Mouse (Mus musculus) megakaryocyte, embryonic 14.5 days (primary cell): Measurements from ENCODE around the gene Klrb1f. TPM values are rescaled to one million over a fixed set of nuclear protein-coding genes. Genes with fewer than 3 reads are reported as not detected.
A peak's percentile ranks its signal among the peaks of the same experiment; 100 is the strongest.
"Not testable (repeated sequence)": the region's sequence is repeated elsewhere in the genome, so short reads cannot be mapped to it uniquely, and the experiment has no call there.

Experiments used
- H3K27me3 ChIP-seq: replicated peaks from 2 replicates; pipeline ENCODE3; 2012; ENCODE audit warnings: inconsistent platforms
- H3K36me3 ChIP-seq: replicated peaks from 2 replicates; pipeline ENCODE3; 2012; ENCODE audit warnings: low read length, inconsistent platforms, mixed read lengths
- H3K4me1 ChIP-seq: 2 replicates; pipeline ENCODE4 v1.6.1; 2012; ENCODE audit warnings: inconsistent platforms
- H3K4me3 ChIP-seq: replicated peaks from 2 replicates; pipeline ENCODE3; 2012; ENCODE audit warnings: moderate library complexity, mild to moderate bottlenecking, inconsistent platforms
- H3K9me3 ChIP-seq: 2 replicates; pipeline ENCODE4 v1.6.1; 2012; ENCODE audit warnings: inconsistent platforms
- FLI1 ChIP-seq: IDR thresholded peaks from 2 replicates; pipeline ENCODE4 v1.6.1; 2012; ENCODE audit warnings: low read length, inconsistent platforms, mixed read lengths
- GATA1 ChIP-seq: IDR thresholded peaks from 3 replicates; pipeline ENCODE4 v1.6.1; 2012; ENCODE audit warnings: mixed read lengths, low read length, inconsistent platforms, borderline replicate concordance
- polyA plus RNA-seq: library from polyadenylated mRNA; stranded (reverse); fragments of >175 nt; gene quantifications from 2 replicates; pipeline ENCODE4 v1.2.3, GENCODE M21; 2012; ENCODE audit warnings: low replicate concordance; ENCODE audit not compliant: insufficient read depth

Gene Klrb1f
- not detected in 2 replicates for polyA plus RNA-seq

DNA sequence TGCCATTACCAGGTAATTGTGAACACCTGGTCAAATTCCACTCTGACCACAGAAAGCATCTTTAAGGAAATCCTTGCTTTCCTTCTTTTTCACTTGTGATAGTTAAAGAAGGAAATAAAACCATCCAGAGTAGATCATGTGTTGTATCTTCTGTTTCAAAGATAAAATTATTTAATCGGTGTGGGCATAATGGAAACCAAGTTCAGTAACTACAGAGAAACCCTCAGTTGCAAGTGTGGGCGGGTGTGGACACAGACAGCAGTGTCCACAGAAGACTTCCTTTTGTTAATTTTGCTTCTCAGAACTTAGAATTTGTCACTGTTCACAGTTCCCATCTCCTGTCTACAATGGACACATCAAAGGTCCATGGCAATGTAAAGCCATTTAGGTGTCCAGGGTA, at the start of gene Klrb1f:
Gene Klrb1f, plus strand, starts transcription at position 301 of the 400 bp plus-strand sequence.
- no peak for TF ChIP-seq FLI1
- no peak for TF ChIP-seq GATA1
- peaks cover 7% of the 10 kb centered on the region for H3K36me3 ChIP-seq
- no peaks in the 10 kb centered on the region for H3K9me3 ChIP-seq
- H3K27me3 ChIP-seq: no peaks in the 10 kb centered on the region
- H3K4me3 ChIP-seq: peak within 1 kb of the TSS; percentile 56
- H3K4me1 ChIP-seq: peaks cover 85% of the 10 kb centered on the region

DNA sequence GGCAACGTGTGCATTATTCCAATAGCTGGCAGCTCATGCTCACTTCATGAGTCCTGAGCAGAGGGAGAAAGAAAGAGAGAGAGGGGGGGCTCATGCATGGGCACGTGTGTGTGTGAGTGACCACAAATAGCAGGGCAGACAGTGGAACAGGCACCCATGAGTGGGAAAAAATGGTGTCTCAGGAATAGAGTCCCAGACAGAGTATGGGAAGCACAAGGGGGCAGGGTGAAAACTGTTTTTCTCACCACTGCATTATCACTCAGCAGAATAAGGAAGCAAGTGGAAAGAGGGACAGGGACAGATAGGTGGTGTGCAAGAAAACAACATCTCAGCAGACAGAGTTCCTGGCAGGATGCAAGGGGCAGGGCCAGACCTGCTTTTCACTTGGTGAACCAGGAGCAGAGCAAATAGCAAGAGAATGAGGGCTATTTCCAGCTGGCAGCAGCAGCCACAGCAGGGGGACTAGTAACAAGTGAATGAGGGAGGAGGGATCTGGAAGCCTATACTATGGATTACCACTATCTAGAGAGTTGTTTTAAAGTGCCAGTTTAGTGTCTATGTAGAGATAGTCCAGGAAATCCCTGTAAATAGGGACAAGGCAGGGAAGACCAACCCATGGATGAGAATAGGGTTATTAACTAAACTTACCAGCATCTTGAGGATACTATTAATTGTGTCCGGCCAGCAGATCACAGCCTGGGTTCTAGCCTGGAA, 49.5 kb upstream of the Klrb1f start:
- H3K4me1 ChIP-seq: peaks cover 48% of the 10 kb centered on the region
- H3K4me3 ChIP-seq: peak overlapping the region; percentile 70
- no peaks in the 10 kb centered on the region for H3K9me3 ChIP-seq
- TF ChIP-seq GATA1: no peak
- TF ChIP-seq FLI1: no peak
- no peaks in the 10 kb centered on the region for H3K27me3 ChIP-seq
- no peaks in the 10 kb centered on the region for H3K36me3 ChIP-seq

DNA sequence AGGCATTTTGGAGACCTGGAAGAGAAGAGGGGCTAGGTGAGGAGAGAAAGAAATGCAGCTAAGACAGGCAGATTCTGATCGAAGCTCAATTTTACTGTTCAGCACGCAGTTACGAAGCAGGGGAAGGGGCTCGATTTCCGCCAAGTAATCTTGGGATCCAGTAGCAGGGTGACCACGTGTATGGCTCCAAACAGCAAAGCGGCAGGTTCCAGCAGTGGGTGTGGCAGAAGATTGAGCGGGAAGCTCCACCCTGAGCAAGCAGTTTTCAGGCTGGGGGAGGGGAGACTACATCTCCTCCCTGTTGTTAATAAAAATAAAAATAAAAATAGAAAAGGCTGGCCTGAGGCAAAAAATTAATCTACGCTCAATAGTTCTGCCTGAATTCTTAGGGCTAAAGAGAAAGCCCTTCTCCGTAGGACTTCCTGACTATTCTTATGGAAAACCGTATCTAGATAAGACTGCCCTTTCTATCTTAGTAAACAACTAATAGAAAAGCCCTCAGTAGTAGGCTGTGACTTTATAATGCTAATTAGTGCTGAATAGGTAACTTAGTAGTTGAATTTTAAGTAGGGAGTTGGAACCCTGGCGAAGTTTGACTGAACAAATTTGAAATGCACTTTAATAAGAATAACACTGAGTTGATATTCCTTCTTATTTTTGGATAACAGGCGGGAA, 48.8 kb upstream of the Klrb1f start:
- H3K36me3 ChIP-seq: no peaks in the 10 kb centered on the region
- H3K4me1 ChIP-seq: peaks cover 45% of the 10 kb centered on the region
- no peak overlapping the region for H3K4me3 ChIP-seq
- H3K27me3 ChIP-seq: no peaks in the 10 kb centered on the region
- H3K9me3 ChIP-seq: no peaks in the 10 kb centered on the region
- TF ChIP-seq GATA1: no peak
- TF ChIP-seq FLI1: no peak

- TF ChIP-seq FLI1 (no peak), GATA1 (no peak)
- Histone ChIP-seq H3K4me3 (no peak overlapping the region), H3K9me3 (no peaks in the 10 kb centered on the region), H3K4me1 (peaks cover 2% of the 10 kb centered on the region), H3K36me3 (peaks cover 12% of the 10 kb centered on the region), H3K27me3 (no peaks in the 10 kb centered on the region)
Measured at GRCm38 (mm10) chr6:129001392-129001791, 44.3 kb upstream of the Klrb1f start.

GRCm38 (mm10) chr6:129008552-129008951, 37.1 kb upstream of the Klrb1f start:
- Histone ChIP-seq H3K4me3 (no peak overlapping the region), H3K27me3 (no peaks in the 10 kb centered on the region), H3K4me1 (no peaks in the 10 kb centered on the region), H3K9me3 (no peaks in the 10 kb centered on the region), H3K36me3 (peaks cover 16% of the 10 kb centered on the region)
- TF ChIP-seq GATA1: no peak
- TF ChIP-seq FLI1: no peak

DNA sequence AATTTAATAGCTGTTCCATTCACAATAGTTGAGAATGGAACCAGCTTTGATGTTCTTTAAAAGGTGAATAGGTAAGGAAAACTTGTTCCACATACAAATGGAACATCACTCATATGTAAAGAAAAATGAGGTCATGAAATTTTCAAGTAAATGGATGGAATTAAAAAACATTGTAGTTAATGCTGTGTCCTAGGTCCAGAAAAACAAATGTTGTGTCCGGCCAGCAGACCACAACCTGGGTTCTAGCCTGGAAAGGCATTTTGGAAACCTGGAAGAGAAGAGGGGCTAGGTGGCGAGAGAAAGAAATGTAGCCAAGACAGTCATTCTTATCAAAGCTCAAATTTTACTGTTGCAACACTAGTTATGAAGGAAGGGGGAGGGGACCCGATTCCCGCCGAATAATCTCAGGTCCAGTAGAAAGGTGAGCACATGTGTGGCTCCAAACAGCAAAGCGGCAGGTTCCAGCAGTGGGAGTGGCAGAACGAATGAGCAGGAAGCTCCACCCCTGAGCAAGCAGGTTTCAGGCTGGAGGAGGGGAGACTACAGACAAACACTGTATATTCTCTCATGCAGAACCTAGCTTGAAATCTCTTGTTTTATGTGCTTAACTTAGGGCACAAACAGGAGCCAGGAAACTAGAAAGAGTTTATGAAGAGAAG, 35.7 kb upstream of the Klrb1f start:
- H3K27me3 ChIP-seq, H3K9me3 ChIP-seq, H3K4me3 ChIP-seq, H3K4me1 ChIP-seq: not testable (repeated sequence)
- peaks cover 15% of the 10 kb centered on the region for H3K36me3 ChIP-seq

- Histone ChIP-seq H3K9me3 (no peaks in the 10 kb centered on the region), H3K36me3 (peaks cover 15% of the 10 kb centered on the region), H3K27me3 (no peaks in the 10 kb centered on the region), H3K4me3 (no peak overlapping the region), H3K4me1 (no peaks in the 10 kb centered on the region; the same call in 1 of the 2 replicates)
- TF ChIP-seq FLI1 (no peak), GATA1 (no peak)
Measured at GRCm38 (mm10) chr6:129010505-129010873, 35.2 kb upstream of the Klrb1f start.

DNA sequence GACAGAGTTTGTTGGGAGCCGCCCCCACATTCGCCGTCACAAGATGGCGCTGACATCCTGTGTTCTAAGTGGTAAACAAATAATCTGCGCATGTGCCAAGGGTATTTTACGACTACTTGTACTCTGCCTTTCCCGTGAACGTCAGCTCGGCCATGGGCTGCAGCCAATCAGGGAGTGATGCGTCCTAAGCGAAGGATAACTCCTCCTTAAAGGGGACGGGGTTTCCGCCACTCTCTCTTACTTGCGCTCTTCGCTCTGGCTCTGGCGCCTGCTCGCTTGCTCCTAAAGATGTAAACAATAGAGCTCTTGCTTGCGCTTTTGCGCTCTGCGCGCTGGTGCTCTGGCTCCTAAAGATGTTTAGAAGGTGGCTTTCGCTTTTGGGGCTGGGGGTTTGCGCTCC, 33.7 kb upstream of the Klrb1f start:
- not testable (repeated sequence) for H3K4me3 ChIP-seq, H3K27me3 ChIP-seq, H3K4me1 ChIP-seq, H3K9me3 ChIP-seq, H3K36me3 ChIP-seq

DNA sequence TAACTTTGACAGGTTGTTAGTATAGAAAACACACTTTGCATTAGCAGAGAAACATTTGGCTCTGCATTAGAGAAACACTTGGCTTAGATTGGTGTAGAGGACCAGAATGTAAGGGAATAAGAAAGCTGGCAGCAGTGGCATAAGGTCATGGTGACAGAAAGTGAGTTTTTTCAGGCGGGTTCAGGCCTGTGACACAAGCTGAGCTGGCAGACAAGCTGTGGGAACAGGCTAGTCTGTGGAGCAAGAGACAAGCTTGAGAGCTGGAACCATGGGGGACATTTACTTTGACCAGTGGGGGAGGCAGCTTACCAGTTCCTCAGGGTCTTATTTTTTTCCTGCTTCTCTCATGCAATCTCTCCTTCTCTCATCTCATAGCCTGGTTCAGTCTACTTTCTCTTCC, 32.7 kb upstream of the Klrb1f start:
- H3K36me3 ChIP-seq: no peaks in the 10 kb centered on the region
- H3K9me3 ChIP-seq: no peaks in the 10 kb centered on the region
- H3K27me3 ChIP-seq: no peaks in the 10 kb centered on the region
- TF ChIP-seq FLI1 (no peak), GATA1 (no peak)
- H3K4me1 ChIP-seq: no peaks in the 10 kb centered on the region; the same call in 1 of the 2 replicates
- no peak overlapping the region for H3K4me3 ChIP-seq

GRCm38 (mm10) chr6:129013762-129014276, 31.9 kb upstream of the Klrb1f start:
- Histone ChIP-seq H3K9me3 (no peaks in the 10 kb centered on the region), H3K4me1 (no peaks in the 10 kb centered on the region; the same call in 1 of the 2 replicates), H3K36me3 (no peaks in the 10 kb centered on the region), H3K4me3 (no peak overlapping the region), H3K27me3 (no peaks in the 10 kb centered on the region)
- TF ChIP-seq FLI1: no peak
- TF ChIP-seq GATA1: no peak
